Mouse (Mus musculus): Measurements from ENCODE around the gene Cenpi.

DNA sequence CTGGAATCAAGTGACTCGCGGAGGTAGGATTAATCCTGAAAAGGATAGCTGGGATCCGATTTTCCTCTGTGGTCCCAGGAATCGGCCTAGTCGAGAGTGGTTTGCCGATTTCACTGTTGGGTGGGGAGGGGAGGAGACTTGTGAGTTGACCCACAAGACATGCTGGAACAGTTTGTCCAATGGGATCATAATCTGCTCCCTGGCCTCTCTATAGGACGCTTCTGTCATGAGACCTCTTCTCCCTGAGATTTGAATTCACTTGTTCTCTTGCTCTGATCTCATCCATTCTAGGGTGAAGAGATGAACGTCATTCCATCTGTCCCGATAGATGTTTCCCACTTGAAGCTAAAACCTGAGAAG lies 371 bp downstream of the Cenpi start:
- TF ChIP-seq CTCF (conservative IDR thresholded peaks at IDR 0.05 in 1 of 2, IDR thresholded peaks at IDR 0.05 in 1 of 2; ENCODE audit: low read depth in 2 of 2, low read length in 2 of 2) (no peak), MXI1 (IDR thresholded peaks at IDR 0.05; ENCODE audit: low read depth, low read length) (no peak), EP300 (IDR thresholded peaks at IDR 0.05; ENCODE audit: low read length) (no peak), SMC3 (IDR thresholded peaks at IDR 0.05; ENCODE audit: low read depth, low read length) (no peak), TBP (conservative IDR thresholded peaks at IDR 0.05; ENCODE audit: low read depth, low read length) (no peak), POLR2A (IDR thresholded peaks at IDR 0.05; ENCODE audit: low read depth, low read length) (no peak), BHLHE40 (IDR thresholded peaks at IDR 0.05; ENCODE audit: low read depth, low read length) (no peak), ZMIZ1 (IDR thresholded peaks at IDR 0.05; ENCODE audit: low read depth, low read length) (no peak; the same call in 1 of the 2 replicates), MEF2A (IDR thresholded peaks at IDR 0.05; ENCODE audit: borderline replicate concordance, low read depth, low read length) (no peak), POLR2AphosphoS2 (IDR thresholded peaks at IDR 0.05; ENCODE audit: low read depth, low read length) (no peak), ZC3H11A (IDR thresholded peaks at IDR 0.05; ENCODE audit: low read depth, low read length) (no peak), JUND (conservative IDR thresholded peaks at IDR 0.05; ENCODE audit: low read depth, low read length) (no peak)
